Mouse (Mus musculus) brain, embryonic 14.5 days (tissue): Measurements from ENCODE around the gene Msl2.

ENCODE experiments used
- CTCF ChIP-seq: fragments of 200-500 bp; IDR thresholded peaks from 2 replicates; pipeline ENCODE4 v1.5.1; 2012; ENCODE audit warnings: inconsistent platforms, mild to moderate bottlenecking, moderate library complexity, borderline replicate concordance; ENCODE audit not compliant: insufficient read depth, insufficient read length; ENCODE audit errors: extremely low read depth
- POLR2A ChIP-seq: fragments of 200-500 bp; IDR thresholded peaks from 2 replicates; pipeline ENCODE4 v1.6.1; 2012; ENCODE audit warnings: mild to moderate bottlenecking, inconsistent platforms, borderline replicate concordance; ENCODE audit not compliant: poor library complexity, insufficient read depth, insufficient read length, severe bottlenecking; ENCODE audit errors: extremely low read depth

DNA sequence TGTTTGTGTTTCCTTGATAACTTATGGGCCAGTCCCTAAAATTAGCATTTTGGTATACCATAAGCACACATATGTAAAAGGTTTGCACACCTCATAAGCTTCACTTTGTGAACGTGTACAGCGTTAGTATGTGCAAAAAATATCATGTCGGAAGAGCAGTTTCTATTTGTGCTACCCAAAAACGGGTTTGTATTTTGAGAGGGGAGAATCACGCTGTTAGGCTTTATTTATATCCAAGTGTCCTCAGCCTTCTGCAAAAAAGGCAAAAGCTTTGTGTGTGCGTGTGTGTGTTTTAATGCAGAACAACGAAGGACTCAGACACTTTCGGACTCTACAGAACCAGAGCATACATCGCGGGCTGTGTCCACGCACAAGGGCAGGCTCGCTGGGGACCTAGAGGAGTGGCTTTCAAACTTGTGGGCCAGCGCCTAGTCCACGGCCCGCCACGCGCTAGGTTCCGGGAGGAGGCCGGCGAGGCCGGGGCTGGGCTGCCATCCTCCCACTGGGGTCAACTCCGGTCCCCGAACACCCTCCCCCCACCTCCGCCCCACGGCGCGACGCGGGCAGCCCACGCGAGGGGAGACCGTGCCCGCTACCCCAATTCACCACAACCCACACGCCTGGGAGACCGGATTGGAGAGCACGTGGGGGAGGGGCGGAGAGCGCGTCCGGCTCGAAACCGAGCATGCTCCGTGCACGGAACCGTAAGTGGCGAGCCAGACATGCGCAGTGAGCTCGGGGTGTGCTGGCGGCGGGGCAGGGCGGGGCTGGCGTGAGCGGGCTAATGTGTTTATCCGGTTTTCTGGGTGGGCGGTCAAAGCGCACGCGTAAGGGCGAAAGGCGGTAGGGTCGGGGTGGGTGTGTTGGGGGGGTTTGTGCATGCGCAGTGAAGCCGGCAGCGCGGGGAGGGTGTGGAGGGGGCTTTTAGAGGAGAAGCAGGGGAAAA, 587 bp upstream of the Msl2 start:
- TF ChIP-seq POLR2A (peak; percentile 56; the same call in 1 of the 2 replicates), CTCF (no peak)
